Mouse (Mus musculus) hindbrain, embryonic 11.5 days (tissue): ENCODE data around the gene Cyth3. TPM values are rescaled to one million over a fixed set of nuclear protein-coding genes. Genes with fewer than 3 reads are reported as not detected.
A peak's percentile ranks its signal among the peaks of the same experiment; 100 is the strongest.

Experiments used
- ATAC-seq: fragments of 200-750 bp; cut with Nextera tagmentation; 2 replicates; pipeline ENCODE4 v1.8.0; 2017; ENCODE audit warnings: mild to moderate bottlenecking, moderate TSS enrichment, moderate library complexity; ENCODE audit not compliant: low FRiP score
- DNase-seq: peaks from one replicate; pipeline ENCODE4 v3.0.0-alpha.2; 2015; ENCODE audit warnings: low spot score
- H3K27ac ChIP-seq: fragments of 300-500 bp; sonication (generic); 2 replicates; pipeline ENCODE4 v1.5.1; 2014; ENCODE audit warnings: mild to moderate bottlenecking, low read depth, low read length
- H3K27me3 ChIP-seq: fragments of 300-500 bp; sonication (generic); 2 replicates; pipeline ENCODE4 v1.6.1; 2014; ENCODE audit warnings: mild to moderate bottlenecking, low read length, moderate library complexity, mixed read lengths; ENCODE audit not compliant: control insufficient read depth, insufficient read depth
- H3K36me3 ChIP-seq: fragments of 300-500 bp; sonication (generic); 2 replicates; pipeline ENCODE4 v1.6.1; 2014; ENCODE audit warnings: mild to moderate bottlenecking, low read length, moderate library complexity, mixed read lengths; ENCODE audit not compliant: control insufficient read depth, insufficient read depth
- H3K4me1 ChIP-seq: fragments of 300-500 bp; sonication (generic); replicated peaks from 2 replicates; pipeline ENCODE4 v1.6.1; 2014; ENCODE audit warnings: low read length, mixed read lengths; ENCODE audit not compliant: control insufficient read depth, insufficient read depth
- H3K4me2 ChIP-seq: fragments of 300-500 bp; sonication (generic); replicated peaks from 2 replicates; pipeline ENCODE4 v1.6.1; 2014; ENCODE audit warnings: mild to moderate bottlenecking, low read depth, low read length
- H3K4me3 ChIP-seq: fragments of 300-500 bp; sonication (generic); 2 replicates; pipeline ENCODE4 v1.5.1; 2014; ENCODE audit warnings: low read depth, low read length
- H3K9ac ChIP-seq: fragments of 300-500 bp; sonication (generic); 2 replicates; pipeline ENCODE4 v1.6.1; 2014; ENCODE audit warnings: low read depth, low read length
- H3K9me3 ChIP-seq: fragments of 300-500 bp; sonication (generic); 2 replicates; pipeline ENCODE4 v1.6.1; 2016; ENCODE audit warnings: low read length; ENCODE audit not compliant: control insufficient read depth
- WGBS: fragments of 180-500 bp; shearing (Covaris S2); extraction: QIAGEN DNeasy Blood & Tissue Kit; methylation state at CpG from one replicate; pipeline ENCODE4 v1.1.7; 2014; 5-methylcytosine and 5-hydroxymethylcytosine counted together
- polyA plus RNA-seq: library from polyadenylated mRNA; unstranded; fragments of >200 nt; fragmentation: Nextera tagmentation; extraction: Ambion mirVana; gene quantifications from 2 replicates; pipeline ENCODE4 v1.2.1, GENCODE M21; 2014

Gene Cyth3
- polyA plus RNA-seq, 1 experiment from 2014 or later = 30.3 TPM

GRCm38 (mm10) chr5:143586386-143586785 is 35.9 kb upstream of the Cyth3 start:
- Histone ChIP-seq H3K27me3 (no peaks in the 10 kb centered on the region), H3K27ac (no peak overlapping the region), H3K36me3 (no peaks in the 10 kb centered on the region), H3K4me1 (no peaks in the 10 kb centered on the region), H3K4me2 (no peak overlapping the region), H3K9ac (no peak overlapping the region), H3K4me3 (no peak overlapping the region), H3K9me3 (no peaks in the 10 kb centered on the region)
- DNase-seq = no peak
- no peak for ATAC-seq
- 92% methylated on average over 8 of the region's 8 CpGs for WGBS

- Histone ChIP-seq H3K9ac (no peak overlapping the region), H3K27me3 (no peaks in the 10 kb centered on the region), H3K9me3 (no peaks in the 10 kb centered on the region), H3K4me1 (no peaks in the 10 kb centered on the region), H3K4me3 (no peak overlapping the region), H3K4me2 (no peak overlapping the region), H3K36me3 (no peaks in the 10 kb centered on the region), H3K27ac (no peak overlapping the region)
- no peak for ATAC-seq
- 56% methylated on average over 17 of the region's 17 CpGs for WGBS
- DNase-seq = peak; percentile 9
Observed at GRCm38 (mm10) chr5:143589108-143589507, 33.1 kb upstream of the Cyth3 start.

- ATAC-seq = no peak
- no peak overlapping the region for H3K27ac ChIP-seq
- no peaks in the 10 kb centered on the region for H3K36me3 ChIP-seq
- H3K27me3 ChIP-seq = no peaks in the 10 kb centered on the region
- H3K9me3 ChIP-seq = no peaks in the 10 kb centered on the region
- no peak overlapping the region for H3K4me3 ChIP-seq
- H3K9ac ChIP-seq = no peak overlapping the region
- no peaks in the 10 kb centered on the region for H3K4me1 ChIP-seq
- DNase-seq = no peak
- no peak overlapping the region for H3K4me2 ChIP-seq
- WGBS = 67% methylated on average over 5 of the region's 5 CpGs
Observed at GRCm38 (mm10) chr5:143592926-143593325, 29.3 kb upstream of the Cyth3 start.

GRCm38 (mm10) chr5:143593563-143594146 is 28.6 kb upstream of the Cyth3 start:
- Histone ChIP-seq H3K4me2 (no peak overlapping the region), H3K36me3 (no peaks in the 10 kb centered on the region), H3K27ac (no peak overlapping the region), H3K4me3 (no peak overlapping the region), H3K27me3 (no peaks in the 10 kb centered on the region), H3K9me3 (no peaks in the 10 kb centered on the region), H3K4me1 (no peaks in the 10 kb centered on the region), H3K9ac (no peak overlapping the region)
- DNase-seq (no peak), ATAC-seq (no peak)
- WGBS = 88% methylated on average over 11 of the region's 11 CpGs

GRCm38 (mm10) chr5:143594291-143595065 is 27.8 kb upstream of the Cyth3 start:
- no peak for DNase-seq
- no peak overlapping the region for H3K27ac ChIP-seq
- no peak overlapping the region for H3K4me2 ChIP-seq
- no peaks in the 10 kb centered on the region for H3K36me3 ChIP-seq
- H3K27me3 ChIP-seq = no peaks in the 10 kb centered on the region
- no peaks in the 10 kb centered on the region for H3K9me3 ChIP-seq
- no peak for ATAC-seq
- H3K4me3 ChIP-seq = no peak overlapping the region
- 88% methylated on average over 3 of the region's 3 CpGs for WGBS
- no peaks in the 10 kb centered on the region for H3K4me1 ChIP-seq
- no peak overlapping the region for H3K9ac ChIP-seq

GRCm38 (mm10) chr5:143602051-143602450 is 20.2 kb upstream of the Cyth3 start:
- no peak overlapping the region for H3K27ac ChIP-seq
- H3K4me3 ChIP-seq = no peak overlapping the region
- WGBS = 77% methylated on average over 10 of the region's 10 CpGs
- no peaks in the 10 kb centered on the region for H3K27me3 ChIP-seq
- no peak for DNase-seq
- no peaks in the 10 kb centered on the region for H3K4me1 ChIP-seq
- no peaks in the 10 kb centered on the region for H3K36me3 ChIP-seq
- ATAC-seq = no peak
- no peak overlapping the region for H3K4me2 ChIP-seq
- no peaks in the 10 kb centered on the region for H3K9me3 ChIP-seq
- H3K9ac ChIP-seq = no peak overlapping the region

- Histone ChIP-seq H3K36me3 (no peaks in the 10 kb centered on the region), H3K9ac (no peak overlapping the region), H3K27ac (no peak overlapping the region), H3K4me2 (no peak overlapping the region), H3K4me1 (no peaks in the 10 kb centered on the region), H3K9me3 (no peaks in the 10 kb centered on the region), H3K27me3 (no peaks in the 10 kb centered on the region), H3K4me3 (no peak overlapping the region)
- DNase-seq (no peak), ATAC-seq (no peak)
- 73% methylated on average over 6 of the region's 7 CpGs for WGBS
Observed at GRCm38 (mm10) chr5:143604157-143604774, 18.0 kb upstream of the Cyth3 start.

- Histone ChIP-seq H3K4me3 (no peak overlapping the region), H3K9ac (no peak overlapping the region), H3K27me3 (no peaks in the 10 kb centered on the region), H3K9me3 (no peaks in the 10 kb centered on the region), H3K27ac (no peak overlapping the region), H3K4me1 (no peaks in the 10 kb centered on the region), H3K4me2 (no peak overlapping the region), H3K36me3 (no peaks in the 10 kb centered on the region)
- ATAC-seq = no peak
- DNase-seq = no peak
- 90% methylated on average over 10 of the region's 10 CpGs for WGBS
Observed at GRCm38 (mm10) chr5:143606756-143607155, 15.5 kb upstream of the Cyth3 start.

GRCm38 (mm10) chr5:143608175-143608574 is 14.1 kb upstream of the Cyth3 start:
- Histone ChIP-seq H3K36me3 (no peaks in the 10 kb centered on the region), H3K27me3 (no peaks in the 10 kb centered on the region), H3K4me3 (no peak overlapping the region), H3K4me1 (no peaks in the 10 kb centered on the region), H3K9me3 (no peaks in the 10 kb centered on the region), H3K9ac (no peak overlapping the region), H3K27ac (no peak overlapping the region), H3K4me2 (no peak overlapping the region)
- WGBS = 94% methylated on average over 10 of the region's 10 CpGs
- ATAC-seq (no peak), DNase-seq (no peak)
